Mouse (Mus musculus): ENCODE measurements at regions not wholly inside any gene's neighbourhood (a gene's known extent, or its start where the extent isn't known, plus 50 kb on each side); places are given as distances from the start of the nearest gene placed in this dataset.

DNA sequence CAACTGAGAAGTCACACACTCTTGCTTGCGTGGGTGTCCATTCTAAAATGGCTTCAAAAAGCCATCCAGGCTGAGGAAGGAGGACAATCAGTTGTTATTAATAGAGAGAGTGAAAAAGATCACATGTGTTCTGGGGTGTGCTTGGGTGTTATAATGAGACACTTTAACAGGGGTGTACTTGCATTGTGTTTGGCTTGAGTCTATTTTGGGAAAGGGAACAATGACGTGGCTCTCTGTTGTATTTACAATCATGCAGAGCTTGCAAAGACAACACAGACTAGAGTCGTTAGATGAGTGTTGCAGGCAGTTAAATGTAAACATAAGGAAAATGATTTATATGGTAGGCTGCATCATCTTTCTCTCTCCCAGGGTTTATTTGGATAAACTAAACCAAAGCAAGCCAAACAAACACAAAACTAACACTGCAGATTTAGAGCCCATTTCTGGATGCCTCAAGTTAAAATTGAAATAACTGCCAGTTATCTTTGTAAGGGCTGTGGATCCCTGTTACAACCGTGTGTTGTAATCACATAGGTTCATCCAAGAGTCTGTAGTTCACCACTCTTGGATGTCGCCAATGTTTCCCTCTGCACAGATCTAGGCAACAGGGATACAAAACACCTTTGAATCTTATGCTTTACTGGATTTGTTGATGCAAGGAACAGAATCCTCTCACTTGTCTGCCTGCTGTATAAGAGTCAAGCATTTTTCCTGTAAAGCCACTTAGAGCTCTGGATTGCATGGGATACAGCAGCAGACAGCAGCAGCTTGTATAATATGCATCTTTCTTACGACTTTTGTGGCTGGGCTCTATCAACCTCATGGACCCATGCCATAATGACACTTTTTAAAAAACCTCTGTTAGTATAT, 139.9 kb upstream of the Rgmb start:
- 56% methylated on average over 6 of the region's 6 CpGs for WGBS
- H3K27ac ChIP-seq = no peak overlapping the region
- no peak for ATAC-seq (ENCODE audit: insufficient number of reproducible peaks, low FRiP score, low TSS enrichment, low read depth)

DNA sequence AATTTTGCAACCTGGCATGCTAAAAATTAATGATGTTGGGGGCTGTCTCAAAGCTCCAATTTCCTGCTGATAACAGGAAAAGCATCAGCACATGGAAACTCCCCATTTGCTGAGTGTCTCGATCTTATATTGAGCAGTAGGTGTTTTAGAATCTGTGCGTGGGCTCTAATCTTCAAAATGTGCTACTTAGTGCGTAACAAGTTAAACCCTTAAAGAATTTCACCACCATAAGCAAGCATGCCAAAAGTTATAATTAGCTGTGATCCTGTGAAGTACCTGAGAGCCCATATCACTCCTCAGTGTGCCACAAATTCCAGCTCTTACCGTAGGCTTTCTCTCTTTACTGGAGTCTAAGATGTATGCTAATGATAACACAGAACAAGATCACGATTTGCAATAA, 137.5 kb upstream of the Rgmb start:
- Histone ChIP-seq H3K36me3 (no peaks in the 10 kb centered on the region), H3K4me3 (no peak overlapping the region), H3K4me1 (no peaks in the 10 kb centered on the region), H3K9me3 (no peaks in the 10 kb centered on the region), H3K27ac (no peak overlapping the region), H3K9ac (no peak overlapping the region), H3K4me2 (no peak overlapping the region), H3K27me3 (no peaks in the 10 kb centered on the region)
- 67% methylated on average over 5 of the region's 5 CpGs for WGBS
- no peak for ATAC-seq (ENCODE audit: insufficient number of reproducible peaks, low FRiP score, low TSS enrichment, low read depth)

More for the DNA sequence above, 139.9 kb upstream of the Rgmb start:
- Histone ChIP-seq H3K9me3 (no peaks in the 10 kb centered on the region), H3K36me3 (no peaks in the 10 kb centered on the region), H3K4me1 (no peaks in the 10 kb centered on the region), H3K27me3 (no peaks in the 10 kb centered on the region), H3K4me3 (no peak overlapping the region), H3K9ac (no peak overlapping the region), H3K4me2 (no peak overlapping the region)

DNA sequence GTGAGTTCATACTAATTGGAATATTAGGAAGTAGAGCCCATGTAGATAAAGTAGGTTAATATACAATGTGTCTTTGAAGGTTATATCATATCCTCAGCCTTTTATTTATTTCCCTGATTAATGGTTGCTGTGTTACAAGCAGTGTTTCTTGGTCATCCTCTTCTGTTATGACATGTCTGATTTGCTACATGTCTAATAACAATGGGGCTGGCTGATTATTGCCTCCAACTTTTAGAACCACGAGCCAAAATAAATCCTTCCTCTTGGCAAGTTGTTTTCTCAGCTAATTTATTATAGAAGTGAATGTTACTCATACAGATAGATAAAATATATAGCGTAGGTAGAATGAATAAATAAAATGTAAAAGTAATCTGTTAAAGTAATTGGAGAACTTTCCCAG, 124.8 kb upstream of the Rgmb start:
- no peaks in the 10 kb centered on the region for H3K9me3 ChIP-seq
- WGBS = 73% methylated on average over 2 of the region's 2 CpGs
- no peaks in the 10 kb centered on the region for H3K4me1 ChIP-seq
- H3K9ac ChIP-seq = no peak overlapping the region
- H3K27ac ChIP-seq = no peak overlapping the region
- H3K27me3 ChIP-seq = no peaks in the 10 kb centered on the region
- ATAC-seq (ENCODE audit: insufficient number of reproducible peaks, low FRiP score, low TSS enrichment, low read depth) = no peak
- H3K4me2 ChIP-seq = no peak overlapping the region
- no peaks in the 10 kb centered on the region for H3K36me3 ChIP-seq
- H3K4me3 ChIP-seq = no peak overlapping the region

DNA sequence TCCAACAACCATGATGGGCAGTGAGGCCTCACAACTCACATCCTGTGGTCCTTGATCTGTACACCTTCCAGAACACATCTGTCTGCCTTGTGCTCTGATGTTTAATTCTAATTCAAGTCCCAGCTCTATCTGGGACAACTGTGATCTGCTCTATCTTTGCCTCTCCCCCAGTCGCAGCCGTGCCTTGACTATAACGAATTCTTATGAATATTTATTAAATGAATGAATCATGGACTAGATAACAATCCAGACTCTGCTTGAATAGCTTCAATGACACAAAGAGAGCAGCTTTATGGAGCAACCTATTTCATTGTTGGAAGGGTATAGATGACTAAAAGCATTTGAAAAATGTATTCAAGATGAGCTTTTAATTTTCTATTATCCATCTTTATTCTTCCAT, 120.8 kb upstream of the Rgmb start:
- no peaks in the 10 kb centered on the region for H3K4me1 ChIP-seq
- no peaks in the 10 kb centered on the region for H3K9me3 ChIP-seq
- H3K4me2 ChIP-seq = no peak overlapping the region
- no peak for ATAC-seq (ENCODE audit: insufficient number of reproducible peaks, low FRiP score, low TSS enrichment, low read depth)
- 83% methylated on average over 3 of the region's 3 CpGs for WGBS
- H3K27ac ChIP-seq = no peak overlapping the region
- no peak overlapping the region for H3K4me3 ChIP-seq
- H3K9ac ChIP-seq = no peak overlapping the region
- H3K27me3 ChIP-seq = no peaks in the 10 kb centered on the region
- no peaks in the 10 kb centered on the region for H3K36me3 ChIP-seq

DNA sequence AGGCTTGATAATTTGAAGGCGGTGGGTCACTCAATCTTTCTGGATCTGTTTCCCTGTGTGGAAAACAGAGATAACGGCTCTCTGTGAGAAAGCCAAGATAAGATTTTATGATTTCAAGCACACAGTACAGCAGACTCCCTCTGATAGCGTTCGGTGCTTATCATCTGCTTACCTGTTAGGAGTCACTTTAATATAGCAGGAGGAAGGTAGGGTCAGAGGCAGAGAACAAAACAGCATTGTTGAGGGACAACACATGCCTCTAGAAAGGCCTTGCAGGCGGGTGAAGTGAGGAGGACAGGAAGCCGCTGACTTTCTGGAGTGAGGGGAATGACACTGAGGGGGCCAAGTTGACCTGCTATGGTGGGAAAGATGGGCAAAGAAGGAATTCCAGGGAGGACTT, 118.9 kb upstream of the Rgmb start:
- Histone ChIP-seq H3K4me3 (no peak overlapping the region), H3K36me3 (no peaks in the 10 kb centered on the region), H3K9ac (no peak overlapping the region), H3K9me3 (no peaks in the 10 kb centered on the region), H3K27ac (no peak overlapping the region), H3K27me3 (no peaks in the 10 kb centered on the region), H3K4me1 (no peaks in the 10 kb centered on the region), H3K4me2 (no peak overlapping the region)
- ATAC-seq (ENCODE audit: insufficient number of reproducible peaks, low FRiP score, low TSS enrichment, low read depth) = no peak
- 76% methylated on average over 6 of the region's 6 CpGs for WGBS

DNA sequence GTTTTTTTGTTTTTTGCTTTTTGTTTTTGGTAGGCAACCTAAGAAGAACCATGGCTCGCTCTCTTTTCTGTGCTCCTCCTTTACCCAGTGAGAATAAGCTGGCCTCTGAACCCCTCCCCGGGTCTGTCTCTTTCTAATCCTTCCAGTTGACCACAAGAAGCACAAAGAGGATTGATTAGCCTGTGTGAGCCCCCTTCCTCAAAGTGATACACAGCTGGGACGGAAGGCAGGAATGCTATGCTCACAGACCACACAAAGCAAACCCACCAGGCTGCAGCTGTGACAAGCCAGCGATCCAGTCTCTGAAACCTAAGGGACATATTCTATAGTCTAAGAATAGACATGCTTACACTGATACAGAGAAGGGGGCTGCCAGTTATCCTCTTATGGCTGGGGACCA, 111.5 kb upstream of the Rgmb start:
- no peaks in the 10 kb centered on the region for H3K36me3 ChIP-seq
- H3K9me3 ChIP-seq = no peaks in the 10 kb centered on the region
- H3K4me1 ChIP-seq = no peaks in the 10 kb centered on the region
- no peak overlapping the region for H3K4me2 ChIP-seq
- 64% methylated on average over 4 of the region's 4 CpGs for WGBS
- ATAC-seq (ENCODE audit: insufficient number of reproducible peaks, low FRiP score, low TSS enrichment, low read depth) = no peak
- no peak overlapping the region for H3K4me3 ChIP-seq
- no peaks in the 10 kb centered on the region for H3K27me3 ChIP-seq
- H3K9ac ChIP-seq = no peak overlapping the region
- no peak overlapping the region for H3K27ac ChIP-seq

DNA sequence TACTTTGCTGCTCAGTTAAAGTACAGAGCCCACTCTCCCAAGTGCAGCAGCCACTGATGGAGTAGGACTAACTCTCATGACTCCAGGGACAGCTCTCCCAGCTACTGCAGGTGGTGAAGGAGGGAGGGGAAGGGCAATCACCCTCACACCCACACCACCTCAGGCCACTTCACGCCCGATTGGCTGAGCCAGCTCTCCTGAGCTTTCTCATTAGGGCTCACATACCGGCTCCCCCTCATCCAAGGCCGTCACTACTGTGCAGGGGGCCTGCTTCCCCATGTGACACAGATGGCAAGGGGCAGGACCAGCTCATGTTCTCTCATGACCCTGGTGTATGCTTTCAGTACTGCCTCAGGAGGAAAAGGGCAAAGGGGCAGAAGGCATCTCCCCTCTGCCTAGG, 87.8 kb upstream of the Rgmb start:
- H3K4me2 ChIP-seq = no peak overlapping the region
- no peaks in the 10 kb centered on the region for H3K27me3 ChIP-seq
- H3K4me1 ChIP-seq = no peaks in the 10 kb centered on the region
- no peak overlapping the region for H3K27ac ChIP-seq
- H3K36me3 ChIP-seq = no peaks in the 10 kb centered on the region
- H3K4me3 ChIP-seq = no peak overlapping the region
- H3K9ac ChIP-seq = no peak overlapping the region
- H3K9me3 ChIP-seq = no peaks in the 10 kb centered on the region
- ATAC-seq (ENCODE audit: insufficient number of reproducible peaks, low FRiP score, low TSS enrichment, low read depth) = no peak
- 24% methylated on average over 4 of the region's 4 CpGs for WGBS

DNA sequence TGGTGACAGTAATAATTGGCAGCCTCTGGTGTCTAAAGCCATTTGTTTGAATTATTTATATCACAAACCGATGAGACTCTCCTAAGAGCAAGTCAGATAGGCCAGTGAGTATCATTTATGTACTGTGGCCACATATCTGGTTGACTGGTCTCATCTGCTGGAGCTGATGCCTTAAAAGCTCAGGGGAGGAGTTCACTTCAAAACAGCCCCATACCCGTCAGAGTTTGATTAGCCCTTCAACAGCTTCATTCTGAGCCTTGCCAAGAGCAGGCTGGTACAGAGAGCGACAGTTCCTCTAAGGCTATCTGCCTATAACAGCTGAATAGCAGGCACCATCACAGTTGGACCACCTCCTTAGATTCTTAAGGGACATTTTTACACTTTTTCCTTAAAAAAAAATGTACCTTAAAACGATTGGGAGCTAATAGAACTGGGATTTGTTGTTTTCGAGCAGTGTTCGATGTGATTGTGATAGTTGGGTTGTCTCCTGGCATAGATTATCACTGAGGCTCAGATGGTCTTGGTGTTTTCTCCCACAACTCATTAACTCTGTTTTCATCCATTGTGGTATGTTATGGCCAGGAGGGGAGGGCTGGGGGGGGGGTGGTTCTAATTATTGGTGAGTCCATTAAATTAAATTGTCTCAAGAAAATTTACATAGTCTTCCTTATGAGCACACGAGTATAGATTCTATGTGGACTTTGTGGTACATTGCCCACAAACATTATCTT, 68.0 kb upstream of the Rgmb start:
- no peaks in the 10 kb centered on the region for H3K27me3 ChIP-seq
- H3K4me3 ChIP-seq = no peak overlapping the region
- H3K4me1 ChIP-seq = no peaks in the 10 kb centered on the region
- H3K9ac ChIP-seq = no peak overlapping the region
- H3K9me3 ChIP-seq = no peaks in the 10 kb centered on the region
- ATAC-seq (ENCODE audit: insufficient number of reproducible peaks, low FRiP score, low TSS enrichment, low read depth) = no peak
- no peaks in the 10 kb centered on the region for H3K36me3 ChIP-seq
- WGBS = 74% methylated on average over 7 of the region's 7 CpGs
- H3K4me2 ChIP-seq = no peak overlapping the region
- H3K27ac ChIP-seq = no peak overlapping the region

DNA sequence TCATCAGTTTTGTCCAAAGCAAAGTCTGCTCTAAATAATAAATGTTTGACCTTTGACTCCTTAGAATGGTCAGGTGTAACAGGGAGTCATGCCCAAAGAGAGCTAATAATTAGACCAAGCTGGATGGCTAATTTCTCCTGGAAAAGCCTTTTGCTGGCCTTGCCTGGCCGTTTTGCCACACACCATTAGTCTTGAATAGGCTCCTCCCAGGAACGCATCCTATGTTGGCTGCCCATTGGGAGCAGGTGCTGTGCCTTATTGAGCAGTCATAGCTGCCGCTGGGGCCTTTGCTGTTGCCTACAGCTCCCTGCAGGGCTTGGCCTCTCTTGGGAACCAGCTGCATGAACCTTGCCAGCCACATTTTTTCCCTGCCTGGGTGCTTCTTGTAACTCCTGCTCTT, 65.1 kb upstream of the Rgmb start:
- H3K9me3 ChIP-seq = no peaks in the 10 kb centered on the region
- no peak for ATAC-seq (ENCODE audit: insufficient number of reproducible peaks, low FRiP score, low TSS enrichment, low read depth)
- 49% methylated on average over 3 of the region's 3 CpGs for WGBS

DNA sequence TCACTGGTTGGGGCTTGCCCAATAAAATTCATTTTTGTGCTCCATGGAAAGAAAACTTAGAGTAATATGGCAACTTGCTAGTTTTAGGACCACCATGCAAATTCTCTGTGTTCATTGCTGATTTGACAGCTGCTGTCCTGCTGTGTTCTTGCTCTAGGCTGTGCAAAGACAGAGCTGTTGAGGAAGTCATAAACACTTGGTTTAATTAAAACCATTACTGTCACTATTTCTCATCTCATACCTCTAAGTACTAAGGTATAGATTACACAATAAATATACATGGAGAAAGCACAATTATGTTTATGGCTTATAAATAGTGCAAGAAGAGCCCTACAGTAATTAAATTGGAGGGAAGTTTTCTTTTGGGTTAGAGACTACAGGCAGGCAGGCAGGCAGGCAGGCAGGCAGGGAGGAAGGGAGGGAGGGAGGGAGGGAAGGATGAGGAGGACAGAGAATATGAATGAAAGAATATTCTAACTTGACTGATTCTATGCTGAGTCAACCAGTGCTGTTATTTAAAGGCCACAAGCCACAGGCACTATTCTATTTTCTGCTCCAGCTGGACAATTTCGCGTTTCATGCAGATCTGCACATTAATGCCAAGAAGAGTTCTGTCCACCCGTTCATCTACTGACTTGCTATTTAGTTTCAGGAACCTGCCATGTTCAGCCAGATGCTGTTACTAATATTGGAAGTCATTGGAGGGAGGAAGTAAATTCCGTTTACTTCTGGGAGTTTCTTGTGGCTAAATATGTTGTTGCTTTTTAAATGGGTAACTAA, 61.2 kb upstream of the Rgmb start:
- H3K4me1 ChIP-seq = no peaks in the 10 kb centered on the region
- no peaks in the 10 kb centered on the region for H3K36me3 ChIP-seq
- WGBS = 44% methylated on average over 4 of the region's 4 CpGs
- no peak for ATAC-seq (ENCODE audit: insufficient number of reproducible peaks, low FRiP score, low TSS enrichment, low read depth)
- no peak overlapping the region for H3K4me3 ChIP-seq
- H3K9me3 ChIP-seq = no peaks in the 10 kb centered on the region
- H3K4me2 ChIP-seq = no peak overlapping the region
- H3K27me3 ChIP-seq = no peaks in the 10 kb centered on the region
- H3K9ac ChIP-seq = no peak overlapping the region
- H3K27ac ChIP-seq = no peak overlapping the region

More for the DNA sequence above, 65.1 kb upstream of the Rgmb start:
- H3K4me3 ChIP-seq = no peak overlapping the region
- no peak overlapping the region for H3K9ac ChIP-seq
- no peaks in the 10 kb centered on the region for H3K36me3 ChIP-seq
- H3K27me3 ChIP-seq = no peaks in the 10 kb centered on the region
- H3K4me1 ChIP-seq = no peaks in the 10 kb centered on the region
- H3K4me2 ChIP-seq = no peak overlapping the region
- H3K27ac ChIP-seq = no peak overlapping the region

DNA sequence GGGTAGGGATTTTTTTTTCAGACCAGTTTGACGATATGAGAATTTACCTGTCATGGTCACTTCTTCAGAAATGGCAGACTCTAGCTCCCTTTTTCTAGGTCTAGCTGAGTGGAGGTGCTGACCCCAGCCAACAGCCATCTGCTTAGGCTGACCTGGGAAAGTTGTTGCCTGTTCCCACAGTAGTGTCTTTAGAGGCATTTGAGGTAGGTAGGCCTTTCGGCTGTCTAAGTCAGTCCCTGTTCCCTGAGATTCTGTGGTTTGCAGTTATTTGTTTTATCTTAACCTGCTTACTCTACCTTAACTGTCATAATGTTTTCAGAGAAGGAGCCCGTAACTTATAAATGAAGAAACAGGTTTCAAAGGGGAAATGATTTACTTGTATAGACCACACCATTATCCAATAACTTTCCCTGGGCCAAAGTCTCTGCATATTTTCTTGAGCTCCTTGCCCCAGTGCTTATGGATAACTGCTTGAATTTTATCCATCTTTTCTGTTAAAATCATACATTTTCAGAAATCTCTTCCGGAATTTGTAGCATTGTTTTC, 59.8 kb upstream of the Rgmb start:
- Histone ChIP-seq H3K4me2 (no peak overlapping the region), H3K4me1 (no peaks in the 10 kb centered on the region), H3K9me3 (no peaks in the 10 kb centered on the region), H3K9ac (no peak overlapping the region), H3K27me3 (no peaks in the 10 kb centered on the region), H3K36me3 (no peaks in the 10 kb centered on the region), H3K27ac (no peak overlapping the region), H3K4me3 (no peak overlapping the region)
- no peak for ATAC-seq (ENCODE audit: insufficient number of reproducible peaks, low FRiP score, low TSS enrichment, low read depth)
- 87% methylated on average over 4 of the region's 4 CpGs for WGBS

DNA sequence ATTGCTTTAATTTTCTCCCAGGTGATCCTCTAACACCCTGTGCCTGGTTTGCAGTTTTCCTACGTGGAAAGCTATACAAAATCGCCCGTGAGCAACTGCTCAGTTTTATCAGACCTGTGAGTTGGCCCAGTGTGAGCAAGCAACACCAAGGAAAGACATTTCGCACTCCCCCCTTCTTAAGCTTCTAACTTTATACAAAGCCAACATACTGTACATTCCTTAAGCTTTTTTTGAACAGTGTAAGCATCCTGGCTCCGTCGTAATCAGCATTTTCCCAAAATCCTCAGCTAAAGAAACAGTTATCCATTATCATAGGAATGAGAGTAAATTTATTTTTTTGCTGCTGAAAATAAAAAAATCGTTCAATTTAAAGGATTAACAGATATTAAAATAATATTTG, 52.0 kb upstream of the Rgmb start:
- no peaks in the 10 kb centered on the region for H3K27me3 ChIP-seq
- no peak overlapping the region for H3K4me3 ChIP-seq
- WGBS = 59% methylated on average over 7 of the region's 7 CpGs
- H3K9me3 ChIP-seq = no peaks in the 10 kb centered on the region
- peaks cover 3% of the 10 kb centered on the region; the same call in 1 of the 2 replicates for H3K4me1 ChIP-seq
- H3K4me2 ChIP-seq = no peak overlapping the region
- no peak overlapping the region for H3K9ac ChIP-seq
- H3K27ac ChIP-seq = no peak overlapping the region
- H3K36me3 ChIP-seq = no peaks in the 10 kb centered on the region
- ATAC-seq (ENCODE audit: insufficient number of reproducible peaks, low FRiP score, low TSS enrichment, low read depth) = no peak
